Mouse (Mus musculus) lung, postnatal 36 days (tissue): ENCODE measurements at regions not wholly inside any gene's neighbourhood (a gene's known extent, or its start where the extent isn't known, plus 50 kb on each side); places are given as distances from the start of the nearest gene placed in this dataset.
A peak's percentile ranks its signal among the peaks of the same experiment; 100 is the strongest.

ENCODE experiments used
- DNase-seq: peaks from one replicate; pipeline ENCODE4 v3.0.0; 2022; ENCODE audit warnings: mixed read lengths

DNA sequence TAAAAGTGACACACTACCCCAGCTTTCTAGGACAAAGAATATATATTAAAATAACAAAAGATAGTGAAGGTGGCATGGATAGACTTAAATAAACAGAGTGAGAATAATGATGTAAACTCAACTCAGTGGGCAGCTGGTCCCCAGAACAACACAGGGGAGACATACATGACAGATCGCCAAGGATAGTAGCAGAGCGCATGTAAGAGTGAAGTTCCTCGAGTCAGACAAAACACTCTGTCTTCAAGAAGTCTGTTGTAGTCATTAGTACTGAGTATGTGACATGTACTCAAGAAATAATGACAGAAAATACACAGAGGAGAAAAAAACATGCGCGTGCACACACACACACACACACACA, 74.8 kb upstream of the Stxbp5l start:
- DNase-seq = no peak

DNA sequence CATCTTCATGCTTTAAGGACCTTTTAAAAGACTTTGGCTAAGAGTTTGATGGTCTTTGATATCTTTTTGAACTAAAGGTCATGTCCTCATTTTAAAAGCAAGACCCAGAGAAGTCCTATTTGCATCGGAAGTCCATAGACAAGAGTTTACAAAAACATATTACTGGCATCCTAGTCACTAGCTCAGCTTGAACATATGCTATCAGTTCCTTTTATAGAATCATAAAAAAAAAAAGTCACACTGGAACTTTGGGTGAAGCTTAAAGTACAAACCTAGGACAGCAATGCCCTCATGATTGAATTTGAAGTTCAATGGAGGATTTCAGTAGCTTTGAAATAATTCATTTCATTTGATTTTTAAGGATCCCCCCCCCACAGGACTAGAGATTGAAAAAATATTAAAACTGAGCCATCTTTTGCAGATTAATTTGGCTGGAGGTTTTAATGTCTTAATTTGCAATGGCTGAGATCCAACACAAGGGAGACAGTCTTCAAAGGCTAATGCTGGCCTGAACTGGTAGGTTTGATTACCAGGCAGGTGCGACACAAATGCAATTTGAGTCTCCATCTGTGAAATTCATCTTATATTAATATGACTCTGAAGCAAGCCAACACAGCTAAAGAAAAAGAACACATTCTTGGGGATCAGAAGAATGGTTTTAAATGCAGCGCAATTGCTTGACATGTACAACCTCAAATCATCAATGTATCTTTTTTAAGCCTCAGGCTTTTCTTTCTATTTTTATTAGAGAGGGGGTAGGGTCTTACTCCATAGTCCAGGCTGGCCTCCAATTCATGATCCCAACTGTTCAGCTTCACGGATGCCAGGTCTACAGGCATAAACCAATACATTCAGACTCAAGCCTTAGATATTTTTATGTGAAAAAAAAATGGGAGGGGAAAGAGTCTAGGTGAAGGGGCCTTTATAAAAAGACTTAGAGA, 74.1 kb upstream of the Stxbp5l start:
- DNase-seq = no peak

DNA sequence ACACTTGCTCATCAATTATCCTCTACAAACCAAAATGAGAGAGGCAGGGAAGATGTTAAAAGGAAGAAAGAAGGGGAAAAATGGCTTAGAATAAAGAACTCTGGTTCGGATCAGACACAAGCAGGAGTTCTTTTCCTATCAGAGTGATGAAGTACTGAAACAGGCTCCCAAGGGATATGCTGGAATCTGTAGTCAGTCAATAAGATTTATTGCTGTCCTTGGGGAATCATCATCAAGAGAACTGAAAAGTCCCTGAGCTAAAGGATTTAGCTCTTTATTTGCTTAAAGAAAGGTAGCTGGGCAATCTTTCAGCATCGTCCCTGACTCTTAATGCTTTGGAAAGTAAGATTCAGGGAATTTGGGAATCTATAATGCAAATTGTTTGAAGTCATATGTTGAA, 71.2 kb upstream of the Stxbp5l start:
- no peak for DNase-seq

DNA sequence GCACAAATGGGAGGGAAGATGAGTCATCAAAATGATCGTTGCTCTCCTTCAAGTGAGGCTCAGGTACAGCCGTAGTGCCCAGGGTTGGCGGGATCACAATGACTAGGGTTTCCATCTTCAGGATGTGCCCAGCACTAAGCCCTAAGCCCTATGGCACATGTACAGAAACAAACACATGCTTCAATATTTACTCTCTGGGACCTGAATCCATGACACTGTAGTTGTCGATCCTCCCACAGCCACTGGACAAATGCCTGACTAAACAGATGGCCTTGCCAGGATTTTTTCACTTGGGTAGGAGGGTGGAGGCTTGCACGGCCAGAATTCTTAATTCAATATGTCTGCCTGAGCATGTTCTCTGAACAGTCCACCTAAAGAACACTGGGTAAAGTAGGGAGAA, 65.1 kb upstream of the Stxbp5l start:
- DNase-seq = no peak

DNA sequence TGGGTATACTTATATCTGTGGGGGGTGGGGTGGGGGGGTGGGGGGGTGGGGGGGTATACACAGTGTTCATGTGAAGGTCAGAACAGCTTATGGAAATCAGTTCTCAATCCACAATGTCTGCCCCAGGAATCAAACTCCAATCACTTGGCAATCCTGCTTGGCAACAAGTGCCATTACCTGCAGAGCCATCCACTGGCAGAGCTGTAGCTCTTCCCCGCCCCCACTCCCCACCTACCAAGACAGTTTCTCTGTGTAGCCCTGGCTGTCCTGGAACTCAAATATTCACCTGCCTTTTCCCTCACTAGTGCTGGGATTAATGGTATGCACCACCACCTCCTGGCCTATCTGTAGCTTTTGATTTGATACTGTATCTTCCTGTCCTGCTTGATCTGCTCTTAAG, 61.0 kb upstream of the Stxbp5l start:
- DNase-seq = no peak

DNA sequence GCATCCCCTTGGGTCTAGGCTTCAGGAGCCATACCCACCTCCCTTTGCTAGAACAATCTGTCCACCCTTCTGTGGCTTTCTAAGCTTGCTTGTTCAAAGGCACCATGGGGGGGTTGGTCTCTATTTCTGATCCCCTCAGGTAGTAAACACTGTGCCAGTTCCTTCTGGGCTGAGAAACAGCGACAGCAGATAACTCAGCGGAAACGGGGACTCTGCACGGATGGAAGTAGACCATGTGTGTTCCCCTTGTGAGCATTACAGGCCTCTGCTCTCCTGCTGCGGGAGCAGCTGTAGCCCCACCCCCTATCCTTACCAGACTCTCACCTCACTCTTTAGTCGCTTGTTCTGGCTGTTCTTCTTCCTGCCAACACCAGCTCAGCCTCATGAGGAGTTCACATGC, 58.2 kb upstream of the Stxbp5l start:
- no peak for DNase-seq

DNA sequence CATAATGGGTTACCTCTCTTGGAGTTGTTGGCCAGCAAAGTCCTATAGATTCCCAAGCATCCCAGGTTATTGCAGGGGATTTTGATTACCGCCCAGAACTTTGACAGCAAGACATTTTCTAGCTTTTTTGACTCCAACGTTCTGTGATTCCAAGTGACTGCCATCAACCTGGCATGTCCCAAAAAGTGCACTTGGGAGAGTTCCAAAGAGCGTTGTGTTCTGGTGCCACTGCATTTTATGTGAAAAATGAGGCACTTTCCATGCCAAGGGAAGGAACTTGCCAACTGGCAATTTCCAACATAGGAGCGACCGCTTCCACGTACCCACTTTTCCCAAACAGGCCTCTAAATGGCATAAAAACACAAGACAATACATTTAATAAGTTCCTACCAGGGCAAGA, 57.7 kb upstream of the Stxbp5l start:
- DNase-seq = no peak

DNA sequence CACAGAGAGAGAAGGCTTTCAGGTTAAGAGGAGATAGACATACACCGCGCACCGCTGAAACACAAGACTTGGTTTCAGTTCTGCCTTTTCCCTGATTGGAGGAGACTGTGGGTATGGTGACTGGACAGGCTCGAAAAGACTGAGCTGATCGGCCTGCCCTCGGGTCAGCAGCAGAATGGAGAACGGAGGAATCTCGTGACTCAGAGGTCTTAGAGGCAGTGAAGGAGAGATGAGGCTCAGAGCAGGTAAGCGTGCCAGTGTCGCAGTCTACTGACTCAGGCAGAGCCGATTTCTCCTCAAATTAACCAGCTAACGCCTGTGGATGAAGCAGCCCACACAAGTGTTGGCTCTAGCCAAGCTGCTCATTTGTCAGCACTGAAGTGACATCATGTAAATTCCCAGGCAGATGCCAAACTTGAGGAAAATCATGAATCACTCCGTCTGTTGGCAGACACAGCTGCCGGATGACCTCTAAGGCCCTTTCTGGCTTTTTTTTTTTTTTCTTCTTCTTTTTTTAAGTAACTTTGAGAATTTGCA, 55.9 kb upstream of the Stxbp5l start:
- peak; percentile 3 for DNase-seq
